Mouse (Mus musculus) hindbrain, embryonic 12.5 days (tissue): ENCODE results near the gene Gnai2. TPM values are rescaled to one million over a fixed set of nuclear protein-coding genes. Genes with fewer than 3 reads are reported as not detected.
A peak's percentile ranks its signal among the peaks of the same experiment; 100 is the strongest.

Experiments used
- ATAC-seq: fragments of 200-750 bp; cut with Nextera tagmentation; 2 replicates; pipeline ENCODE4 v1.8.0; 2017; ENCODE audit warnings: moderate TSS enrichment; ENCODE audit not compliant: low FRiP score
- H3K27ac ChIP-seq: fragments of 300-500 bp; sonication (generic); 2 replicates; pipeline ENCODE4 v1.5.1; 2016; ENCODE audit warnings: mild to moderate bottlenecking
- H3K27me3 ChIP-seq: fragments of 300-500 bp; sonication (generic); 2 replicates; pipeline ENCODE4 v1.6.1; 2016; ENCODE audit warnings: mild to moderate bottlenecking
- H3K36me3 ChIP-seq: fragments of 300-500 bp; sonication (generic); 2 replicates; pipeline ENCODE4 v1.6.1; 2016; ENCODE audit warnings: mild to moderate bottlenecking
- H3K4me1 ChIP-seq: fragments of 300-500 bp; sonication (generic); 2 replicates; pipeline ENCODE4 v1.6.1; 2016
- H3K4me2 ChIP-seq: fragments of 300-500 bp; sonication (generic); replicated peaks from 2 replicates; pipeline ENCODE4 v1.6.1; 2016; ENCODE audit warnings: mild to moderate bottlenecking
- H3K4me3 ChIP-seq: fragments of 300-500 bp; sonication (generic); 2 replicates; pipeline ENCODE4 v1.5.1; 2016; ENCODE audit warnings: mild to moderate bottlenecking
- H3K9ac ChIP-seq: fragments of 300-500 bp; sonication (generic); 2 replicates; pipeline ENCODE4 v1.6.1; 2016; ENCODE audit warnings: mild to moderate bottlenecking, moderate library complexity
- H3K9me3 ChIP-seq: fragments of 300-500 bp; sonication (generic); replicated peaks from 2 replicates; pipeline ENCODE4 v1.6.1; 2016; ENCODE audit warnings: mild to moderate bottlenecking
- WGBS: fragments of 180-500 bp; shearing (Covaris S2); methylation state at CpG from one replicate; pipeline ENCODE4 v1.1.7; 2016; 5-methylcytosine and 5-hydroxymethylcytosine counted together
- polyA plus RNA-seq: library from polyadenylated mRNA; unstranded; fragments of >200 nt; fragmentation: Nextera tagmentation; extraction: Ambion mirVana; gene quantifications from 2 replicates; pipeline ENCODE4 v1.2.1, GENCODE M21; 2016

Gnai2 gene
- polyA plus RNA-seq, 1 experiment from 2014 or later = 531 TPM

GRCm38 (mm10) chr9:107590058-107590772 is 45.0 kb downstream of the Gnai2 start:
- WGBS = 92% methylated on average over 25 of the region's 25 CpGs
- Histone ChIP-seq H3K27me3 (no peaks in the 10 kb centered on the region), H3K9ac (no peak overlapping the region), H3K4me1 (peaks cover 13% of the 10 kb centered on the region), H3K9me3 (no peaks in the 10 kb centered on the region), H3K4me3 (no peak overlapping the region), H3K27ac (no peak overlapping the region), H3K4me2 (no peak overlapping the region), H3K36me3 (peaks cover 41% of the 10 kb centered on the region)
- ATAC-seq = no peak

DNA sequence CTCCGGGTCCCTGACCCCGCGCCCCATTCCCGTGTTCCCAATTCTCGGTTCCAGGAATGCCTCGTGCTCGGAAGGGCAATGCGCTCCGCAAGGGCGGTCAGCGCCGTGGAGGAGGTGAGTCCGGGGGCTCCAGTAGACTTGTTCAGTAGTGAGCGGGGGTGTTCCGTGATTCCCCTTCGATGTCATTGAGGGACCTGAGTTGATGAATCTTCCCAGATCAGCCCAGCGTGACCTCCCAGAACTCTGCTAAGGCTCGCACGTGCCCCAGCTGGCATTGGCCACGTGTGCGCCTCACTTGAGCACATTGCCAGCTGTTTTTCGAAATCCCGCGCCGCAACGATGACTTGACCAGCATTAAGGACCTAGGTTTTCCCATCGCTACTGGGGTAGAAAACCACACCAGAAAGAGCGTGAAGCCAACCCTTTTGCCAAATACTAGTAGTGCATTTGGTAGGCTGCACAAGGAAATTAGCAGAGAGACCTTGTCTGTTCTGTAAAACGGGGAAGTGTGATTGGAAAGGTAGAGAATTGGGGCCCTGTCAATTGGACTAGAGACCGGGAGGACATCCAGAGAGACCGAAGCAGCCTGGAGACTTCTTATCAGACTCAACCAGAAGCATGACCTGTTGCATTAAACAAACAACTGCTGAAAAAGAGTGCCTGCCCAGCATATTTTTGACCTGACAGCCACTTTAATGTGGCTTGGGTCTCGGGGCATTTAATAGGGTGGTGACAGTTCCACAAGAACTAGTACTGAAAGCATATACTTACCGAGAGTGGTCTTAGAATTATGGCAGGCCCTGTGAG is 47.1 kb downstream of the Gnai2 start:
- Histone ChIP-seq H3K9ac (peak overlapping the region; percentile 61), H3K9me3 (no peaks in the 10 kb centered on the region), H3K4me1 (peaks cover 13% of the 10 kb centered on the region), H3K27me3 (no peaks in the 10 kb centered on the region), H3K4me3 (peak overlapping the region; percentile 60), H3K36me3 (peaks cover 42% of the 10 kb centered on the region), H3K4me2 (peak overlapping the region; percentile 86), H3K27ac (no peak overlapping the region)
- 7% methylated on average over 33 of the region's 33 CpGs for WGBS
- ATAC-seq = no peak; the same call in 1 of the 2 replicates

- 14% methylated on average over 46 of the region's 46 CpGs for WGBS
- Histone ChIP-seq H3K4me3 (peak within 1 kb of the TSS; percentile 60), H3K27me3 (no peaks in the 10 kb centered on the region), H3K4me1 (peaks cover 13% of the 10 kb centered on the region), H3K4me2 (peak within 1 kb of the TSS; percentile 86), H3K9ac (peak within 1 kb of the TSS; percentile 61), H3K27ac (no peak within 1 kb of the TSS), H3K36me3 (peaks cover 34% of the 10 kb centered on the region), H3K9me3 (no peaks in the 10 kb centered on the region)
- peak; percentile 98 for ATAC-seq
Observed at GRCm38 (mm10) chr9:107586974-107587832, 48.0 kb downstream of the Gnai2 start, which contains the start of gene Ifrd2. Gene Ifrd2 (plus strand): TSS chr9:107587642.

GRCm38 (mm10) chr9:107586504-107586903 is 48.7 kb downstream of the Gnai2 start:
- no peak for ATAC-seq
- Histone ChIP-seq H3K4me2 (no peak overlapping the region), H3K9ac (no peak overlapping the region), H3K4me3 (no peak overlapping the region), H3K9me3 (no peaks in the 10 kb centered on the region), H3K27ac (no peak overlapping the region), H3K4me1 (peaks cover 18% of the 10 kb centered on the region), H3K36me3 (peaks cover 27% of the 10 kb centered on the region), H3K27me3 (no peaks in the 10 kb centered on the region)
- WGBS = 91% methylated on average over 5 of the region's 5 CpGs

GRCm38 (mm10) chr9:107583174-107583573 is 52.0 kb downstream of the Gnai2 start:
- Histone ChIP-seq H3K4me2 (no peak overlapping the region), H3K9ac (no peak overlapping the region), H3K4me3 (no peak overlapping the region), H3K36me3 (peaks cover 9% of the 10 kb centered on the region), H3K27me3 (no peaks in the 10 kb centered on the region), H3K4me1 (peaks cover 25% of the 10 kb centered on the region), H3K27ac (no peak overlapping the region), H3K9me3 (no peaks in the 10 kb centered on the region)
- 94% methylated on average over 14 of the region's 14 CpGs for WGBS
- ATAC-seq = no peak

DNA sequence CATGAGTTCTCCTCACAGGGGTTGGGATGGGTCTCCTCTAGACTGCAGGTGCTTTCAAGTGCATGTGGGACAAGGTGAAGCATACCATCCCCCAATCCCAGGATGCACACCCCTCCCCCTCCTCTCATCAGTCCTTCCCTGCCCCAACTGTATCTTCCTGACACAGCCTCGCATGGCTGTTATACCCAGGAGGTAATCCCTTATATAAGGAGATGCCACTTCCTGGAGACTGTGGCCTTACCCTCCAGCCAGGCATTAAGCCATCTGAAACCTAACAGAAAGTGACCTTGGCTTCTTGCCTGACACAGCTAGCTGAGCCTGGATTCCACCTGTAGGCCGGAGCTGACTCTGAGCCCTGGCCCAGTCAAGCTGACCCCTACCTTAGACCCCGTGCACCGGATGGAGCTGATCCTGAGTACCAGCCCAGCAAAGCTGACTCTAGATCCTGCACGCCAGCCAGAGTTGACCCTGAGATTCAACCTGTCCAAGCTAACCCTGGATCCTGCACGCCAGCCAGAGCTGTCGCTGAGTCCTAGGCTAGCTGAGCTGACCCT is 52.6 kb downstream of the Gnai2 start:
- Histone ChIP-seq H3K9me3 (no peaks in the 10 kb centered on the region), H3K27me3 (no peaks in the 10 kb centered on the region), H3K27ac (no peak overlapping the region), H3K4me1 (peaks cover 22% of the 10 kb centered on the region), H3K4me3 (no peak overlapping the region), H3K9ac (no peak overlapping the region), H3K4me2 (no peak overlapping the region), H3K36me3 (peaks cover 9% of the 10 kb centered on the region)
- WGBS = 87% methylated on average over 7 of the region's 7 CpGs
- no peak for ATAC-seq

DNA sequence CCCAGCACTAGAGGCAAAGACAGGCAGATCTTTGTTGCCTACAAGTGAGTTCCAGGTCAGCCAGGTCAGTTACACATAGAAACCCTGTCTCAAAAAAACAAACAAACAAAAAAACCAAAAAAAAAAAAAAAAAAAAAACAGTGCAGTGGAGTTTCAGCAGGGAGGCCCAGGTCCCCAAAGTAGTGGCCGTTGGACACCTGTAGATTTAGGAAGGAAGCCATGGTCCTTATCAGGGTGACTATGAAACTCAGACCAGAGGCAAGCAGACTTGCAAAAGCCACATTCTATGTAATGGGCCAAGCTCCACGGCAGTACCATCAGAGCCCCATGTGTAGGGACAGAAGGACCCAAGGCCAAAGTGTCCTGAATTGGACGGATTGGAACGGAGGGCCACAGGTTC is 53.6 kb downstream of the Gnai2 start:
- H3K4me3 ChIP-seq = peak overlapping the region; percentile 63
- 78% methylated on average over 4 of the region's 4 CpGs for WGBS

GRCm38 (mm10) chr9:107580501-107581317 is 54.5 kb downstream of the Gnai2 start, which contains the start of gene Hyal3:
Gene Hyal3 (plus strand): TSS chr9:107580818.
- peak; percentile 76 for ATAC-seq
- Histone ChIP-seq H3K4me1 (peaks cover 33% of the 10 kb centered on the region), H3K36me3 (peaks cover 9% of the 10 kb centered on the region), H3K9ac (peak within 1 kb of the TSS; percentile 79), H3K4me3 (peak within 1 kb of the TSS; percentile 63), H3K27ac (peak within 1 kb of the TSS; percentile 84), H3K27me3 (no peaks in the 10 kb centered on the region), H3K4me2 (peak within 1 kb of the TSS; percentile 97), H3K9me3 (no peaks in the 10 kb centered on the region)
- WGBS = under 1% methylated on average over 32 of the region's 32 CpGs

More for the DNA sequence above, 53.6 kb downstream of the Gnai2 start:
- H3K27ac ChIP-seq = peak overlapping the region; percentile 84; the same call in 1 of the 2 replicates
- H3K4me2 ChIP-seq = peak overlapping the region; percentile 97
- H3K36me3 ChIP-seq = peaks cover 9% of the 10 kb centered on the region
- no peaks in the 10 kb centered on the region for H3K27me3 ChIP-seq
- no peaks in the 10 kb centered on the region for H3K9me3 ChIP-seq
- H3K4me1 ChIP-seq = peaks cover 30% of the 10 kb centered on the region
- no peak for ATAC-seq
- H3K9ac ChIP-seq = peak overlapping the region; percentile 79; the same call in 1 of the 2 replicates

DNA sequence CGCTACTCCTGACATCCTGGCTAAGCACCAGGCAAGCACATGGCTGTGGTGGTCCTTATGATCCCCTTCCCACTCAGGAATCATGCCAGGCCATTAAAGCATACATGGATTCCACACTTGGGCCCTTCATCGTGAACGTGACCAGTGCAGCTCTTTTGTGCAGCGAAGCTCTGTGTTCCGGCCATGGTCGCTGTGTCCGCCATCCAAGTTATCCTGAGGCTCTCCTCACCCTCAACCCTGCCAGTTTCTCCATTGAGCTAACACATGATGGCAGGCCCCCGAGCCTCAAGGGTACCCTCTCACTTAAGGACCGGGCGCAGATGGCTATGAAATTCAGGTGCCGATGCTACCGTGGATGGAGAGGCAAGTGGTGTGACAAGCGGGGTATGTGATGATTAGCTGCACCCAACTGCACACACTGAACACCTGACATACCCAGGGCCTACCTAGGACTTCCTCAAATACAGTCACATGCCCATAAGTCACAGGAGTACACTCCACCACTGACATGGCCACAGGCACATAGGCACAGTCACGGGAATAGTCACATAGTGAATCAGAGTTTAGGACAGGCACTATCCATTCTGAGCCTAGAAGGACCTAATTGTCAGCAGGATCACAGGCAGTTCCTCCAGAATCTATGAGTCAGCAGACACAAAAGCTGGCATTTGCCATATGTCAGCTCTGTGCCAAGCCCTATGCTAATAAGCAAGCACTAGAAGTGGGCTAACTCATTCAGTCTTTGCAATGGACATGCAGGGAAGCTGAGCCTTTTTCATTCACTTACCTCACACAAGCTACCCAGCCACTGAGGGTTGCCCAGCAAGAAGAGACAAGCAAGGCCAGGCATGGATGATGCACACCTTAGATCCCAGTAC is 55.9 kb downstream of the Gnai2 start:
- Histone ChIP-seq H3K9ac (no peak overlapping the region), H3K4me1 (peaks cover 33% of the 10 kb centered on the region), H3K4me2 (0 out of 2 replicates have a peak overlapping the region, but pooled peaks have one; percentile 97), H3K27me3 (no peaks in the 10 kb centered on the region), H3K9me3 (no peaks in the 10 kb centered on the region), H3K4me3 (no peak overlapping the region), H3K27ac (no peak overlapping the region), H3K36me3 (peaks cover 14% of the 10 kb centered on the region)
- WGBS = 94% methylated on average over 14 of the region's 14 CpGs
- no peak for ATAC-seq

- H3K9ac ChIP-seq = no peak within 1 kb of the TSS
- H3K4me1 ChIP-seq = peaks cover 33% of the 10 kb centered on the region
- H3K36me3 ChIP-seq = peaks cover 14% of the 10 kb centered on the region
- no peaks in the 10 kb centered on the region for H3K27me3 ChIP-seq
- H3K27ac ChIP-seq = no peak within 1 kb of the TSS
- ATAC-seq = no peak
- 0 out of 2 replicates have a peak within 1 kb of the TSS, but pooled peaks have one; percentile 97 for H3K4me2 ChIP-seq
- no peak within 1 kb of the TSS for H3K4me3 ChIP-seq
- 90% methylated on average over 3 of the region's 3 CpGs for WGBS
- no peaks in the 10 kb centered on the region for H3K9me3 ChIP-seq
Observed at GRCm38 (mm10) chr9:107578587-107578986, 56.6 kb downstream of the Gnai2 start, which contains the start of gene Naa80. Gene Naa80 (plus strand): TSS chr9:107578887.
